In genomic region chr5:33218081-33218480, GRCm38 (mm10) we compare ENCODE assay signal across 8 mouse cellular contexts. TPM values are rescaled to one million over a fixed set of nuclear protein-coding genes. Genes with fewer than 3 reads are reported as not detected.
A peak's percentile ranks its signal among the peaks of the same experiment; 100 is the strongest.
DNase-seq lines count a peak whose midpoint lies in the region; ATAC-seq and TF ChIP-seq lines count a peak whose summit lies in the region.

Spon2 (minus strand) TSS chr5:33218455.

- no peak within 1 kb of the TSS for H3K27ac ChIP-seq in limb, embryonic 11.5 days (replicated peaks; ENCODE audit: low read depth, low read length)
- H3K27ac ChIP-seq in midbrain, embryonic 13.5 days = no peak within 1 kb of the TSS
- H3K27ac ChIP-seq in forebrain, postnatal 0 days (ENCODE audit: low read depth, low read length) = no peak within 1 kb of the TSS

- H3K4me1 ChIP-seq in lung, adult 2 months (ENCODE audit: control insufficient read depth, insufficient read depth, low read length) = peaks cover 10% of the 10 kb centered on the region
- peaks cover 11% of the 10 kb centered on the region for H3K4me1 ChIP-seq in limb, embryonic 11.5 days (ENCODE audit: control insufficient read depth, insufficient read depth, low read length)
- peaks cover 13% of the 10 kb centered on the region; the same call in 1 of the 2 replicates for H3K4me1 ChIP-seq in midbrain, embryonic 13.5 days (replicated peaks)
- H3K4me1 ChIP-seq in forebrain, postnatal 0 days (ENCODE audit: insufficient read depth) = no peaks in the 10 kb centered on the region

- peak within 1 kb of the TSS; percentile 9; the same call in 1 of the 2 replicates for H3K9ac ChIP-seq in limb, embryonic 11.5 days (ENCODE audit: low read length)
- no peak within 1 kb of the TSS for H3K9ac ChIP-seq in midbrain, embryonic 13.5 days (replicated peaks)
- H3K9ac ChIP-seq in forebrain, postnatal 0 days = no peak within 1 kb of the TSS

- WGBS in lung, adult 2 months = 17% methylated on average over 5 of the region's 5 CpGs
- 37% methylated on average over 5 of the region's 5 CpGs for WGBS in limb, embryonic 11.5 days
- WGBS in midbrain, embryonic 13.5 days = 18% methylated on average over 5 of the region's 5 CpGs
- WGBS in forebrain, postnatal 0 days = 18% methylated on average over 5 of the region's 5 CpGs

- H3K27me3 ChIP-seq in limb, embryonic 11.5 days (ENCODE audit: control insufficient read depth, insufficient read depth, low read length) = no peaks in the 10 kb centered on the region
- no peaks in the 10 kb centered on the region for H3K27me3 ChIP-seq in midbrain, embryonic 13.5 days
- no peaks in the 10 kb centered on the region for H3K27me3 ChIP-seq in forebrain, postnatal 0 days (ENCODE audit: insufficient read depth, low read length)

- H3K36me3 ChIP-seq in limb, embryonic 11.5 days (ENCODE audit: control insufficient read depth, insufficient read depth, low read length) = no peaks in the 10 kb centered on the region
- H3K36me3 ChIP-seq in midbrain, embryonic 13.5 days = no peaks in the 10 kb centered on the region
- H3K36me3 ChIP-seq in forebrain, postnatal 0 days (ENCODE audit: insufficient read depth) = no peaks in the 10 kb centered on the region

- DNase-seq in lung, adult 2 months = no peak
- no peak for DNase-seq in lung, postnatal 25 days (ENCODE audit: low spot score)
- DNase-seq in embryo, embryonic 11 days = peak; percentile 58
- peak; percentile 42 for DNase-seq in limb, embryonic 11.5 days (ENCODE audit: low spot score)
- peak; percentile 52 for DNase-seq in retina, embryonic 14.5 days (ENCODE audit: low spot score)
- DNase-seq in forebrain, postnatal 0 days = no peak
- DNase-seq in left cerebral cortex, adult 18-20 months (ENCODE audit: low spot score in 2 of 2) = no peak

- TF ChIP-seq CTCF in lung, adult 2 months (IDR thresholded peaks at IDR 0.05; ENCODE audit: insufficient read depth, low read length) = no peak
- no peak for TF ChIP-seq CTCF in forebrain, postnatal 0 days (IDR thresholded peaks at IDR 0.05; ENCODE audit: low read depth)

- H3K9me3 ChIP-seq in limb, embryonic 11.5 days (ENCODE audit: control insufficient read depth, low read length) = no peaks in the 10 kb centered on the region
- H3K9me3 ChIP-seq in midbrain, embryonic 13.5 days = no peaks in the 10 kb centered on the region
- H3K9me3 ChIP-seq in forebrain, postnatal 0 days (ENCODE audit: low read length) = no peaks in the 10 kb centered on the region

- 0 out of 2 replicates have a peak within 1 kb of the TSS, but pooled peaks have one; percentile 10 for H3K4me2 ChIP-seq in limb, embryonic 11.5 days (ENCODE audit: low read depth, severe bottlenecking)
- H3K4me2 ChIP-seq in midbrain, embryonic 13.5 days (replicated peaks) = no peak within 1 kb of the TSS
- H3K4me2 ChIP-seq in forebrain, postnatal 0 days (ENCODE audit: low read depth) = no peak within 1 kb of the TSS

- H3K4me3 ChIP-seq in lung, adult 2 months (replicated peaks; ENCODE audit: extremely low read depth, low read depth, low read length) = no peak within 1 kb of the TSS
- no peak within 1 kb of the TSS for H3K4me3 ChIP-seq in limb, embryonic 11.5 days (ENCODE audit: low read depth, low read length)
- no peak within 1 kb of the TSS for H3K4me3 ChIP-seq in midbrain, embryonic 13.5 days (replicated peaks)
- H3K4me3 ChIP-seq in forebrain, postnatal 0 days (ENCODE audit: low read depth, low read length) = no peak within 1 kb of the TSS

- no peak for TF ChIP-seq POLR2A in lung, adult 2 months (IDR thresholded peaks at IDR 0.05; ENCODE audit: borderline replicate concordance, extremely low read depth, low read depth, low read length)

- ATAC-seq in limb, embryonic 11.5 days (ENCODE audit: insufficient number of reproducible peaks, low FRiP score, low TSS enrichment, low read depth) = no peak
- ATAC-seq in midbrain, embryonic 13.5 days = no peak
- ATAC-seq in forebrain, postnatal 0 days = no peak

RNA-seq across cellular contexts. Expression of gene Spon2, which starts in this region (rescaled TPM):
- polyA plus RNA-seq in lung, adult 2 months (2012; rRNA removed) = 27.3 and 47.8 TPM in 2 replicates
- polyA plus RNA-seq in limb, embryonic 11.5 days (2014; fragmentation: Nextera tagmentation; extraction: Ambion mirVana) = 1.8 and 2.0 TPM in 2 replicates
- 1.1 and 1.9 TPM in 2 replicates for polyA plus RNA-seq in midbrain, embryonic 13.5 days (2015; fragmentation: Nextera tagmentation; extraction: Ambion mirVana)
- total RNA-seq in forebrain, postnatal 0 days (2014; rRNA removed) = 4.3 and 5.1 TPM in 2 replicates
- polyA plus RNA-seq in forebrain, postnatal 0 days (2015; fragmentation: Nextera tagmentation; extraction: Ambion mirVana) = 2.3 and 2.5 TPM in 2 replicates
- total RNA-seq in left cerebral cortex, adult 18-20 months (2021) = under 1 TPM; 0.28 to 0.52 TPM

Comparison
In these comparisons a context has a peak if more than half of its experiments do, and no peak if none do; other contexts are left out.
1. DNase-seq: peak in embryo, embryonic 11 days (single experiment), limb, embryonic 11.5 days (single experiment) and retina, embryonic 14.5 days (single experiment); none in lung, adult 2 months (single experiment), lung, postnatal 25 days (single experiment), forebrain, postnatal 0 days (single experiment) and left cerebral cortex, adult 18-20 months (0 of 2).